Mouse (Mus musculus): ENCODE measurements at regions not wholly inside any gene's neighbourhood (a gene's known extent, or its start where the extent isn't known, plus 50 kb on each side); places are given as distances from the start of the nearest gene placed in this dataset.

DNA sequence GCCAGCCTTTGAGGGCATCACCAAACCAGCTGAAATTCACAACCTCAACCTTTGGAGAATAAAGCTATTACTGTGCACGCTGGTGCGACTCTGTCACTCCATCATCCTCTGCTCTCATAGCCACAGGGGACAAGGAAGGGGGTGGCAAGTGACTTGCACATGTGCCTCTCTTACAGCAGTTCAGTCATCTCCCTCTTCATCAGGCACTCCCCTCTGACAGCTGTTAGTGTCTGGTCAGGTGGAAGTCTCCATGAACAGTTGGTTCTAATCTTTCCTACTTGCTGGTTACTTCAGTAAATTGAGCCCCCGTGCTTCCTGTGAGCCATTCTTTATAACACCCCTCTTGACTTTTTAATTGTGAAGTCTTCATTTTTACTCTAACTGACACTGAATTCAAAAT, 214.6 kb downstream of the Ube2cbp start:
- Histone ChIP-seq H3K4me3 (no peak overlapping the region), H3K4me1 (no peaks in the 10 kb centered on the region), H3K9me3 (replicated peaks) (no peaks in the 10 kb centered on the region), H3K36me3 (no peaks in the 10 kb centered on the region), H3K27me3 (ENCODE audit: low read depth, poor library complexity, severe bottlenecking) (no peaks in the 10 kb centered on the region), H3K27ac (replicated peaks) (no peak overlapping the region)
- DNase-seq (ENCODE audit: low spot score): no peak
- WGBS: 83% methylated on average over 3 of the region's 3 CpGs

DNA sequence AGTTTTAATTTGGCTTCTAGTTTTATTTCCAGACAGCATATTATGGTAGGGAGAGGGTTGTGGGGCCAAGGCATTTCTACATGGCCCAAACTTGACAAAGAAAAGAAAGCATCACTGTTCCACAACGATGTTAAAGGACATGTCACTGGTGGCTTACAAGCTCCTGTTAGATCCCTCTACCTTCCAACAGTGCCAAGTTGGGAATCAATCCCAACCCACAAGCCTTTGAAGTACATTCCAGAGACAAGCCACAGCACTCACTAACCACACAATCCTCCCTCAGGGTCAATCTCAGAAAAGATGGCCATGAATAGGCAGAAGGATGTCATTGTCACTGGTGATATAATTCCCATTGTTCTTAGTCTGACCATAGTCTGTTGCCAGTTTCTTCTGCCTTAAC, 213.4 kb downstream of the Ube2cbp start:
- H3K27me3 ChIP-seq (ENCODE audit: low read depth, poor library complexity, severe bottlenecking): no peaks in the 10 kb centered on the region
- H3K4me1 ChIP-seq: no peaks in the 10 kb centered on the region
- no peak for DNase-seq (ENCODE audit: low spot score)
- WGBS: 86% methylated on average over 1 of the region's 1 CpGs
- H3K36me3 ChIP-seq: no peaks in the 10 kb centered on the region
- no peaks in the 10 kb centered on the region for H3K9me3 ChIP-seq (replicated peaks)
- H3K4me3 ChIP-seq: no peak overlapping the region
- H3K27ac ChIP-seq (replicated peaks): no peak overlapping the region

All from midbrain, embryonic 10.5 days (tissue).